Comparison of ENCODE assay signal across 11 mouse cellular contexts in genomic region chr2:164435216-164436090, GRCm38 (mm10). TPM values are rescaled to one million over a fixed set of nuclear protein-coding genes. Genes with fewer than 3 reads are reported as not detected.
DNase-seq lines count a peak whose midpoint lies in the region; ATAC-seq and TF ChIP-seq lines count a peak whose summit lies in the region.
"Had no signal": no experiment of that assay in that cellular context is flagged by ENCODE, and none has a peak within 500 bp of the region (broad histone marks: within the 10 kb centered on the region; RNA-seq: fewer than 3 reads in every experiment).

No protein-coding gene starts in this region.

- H3ac ChIP-seq in myocyte (ENCODE audit: control insufficient read depth, insufficient read length): no peak overlapping the region

- DNase-seq in heart, postnatal 25 days (ENCODE audit: low spot score): no peak
- peak; percentile 61 for DNase-seq in R1 (ENCODE audit: low read depth, low spot score)
- peak; percentile 69 for DNase-seq in kidney, adult 9 months
- no peak for DNase-seq in neural tube, embryonic 10.5 days (ENCODE audit: extremely low spot score, low spot score)
- DNase-seq in adrenal gland, postnatal 10 days: no peak
- DNase-seq: gastrocnemius, postnatal 14 days had no signal

- peaks cover 51 to 77% of the 10 kb centered on the region in 2 experiments for H3K4me1 ChIP-seq in heart, embryonic 14.5 days (ENCODE audit: control insufficient read depth in 2 of 2, insufficient read depth in 2 of 2, low read length in 2 of 2)
- H3K4me1 ChIP-seq in hindbrain, embryonic 12.5 days: peaks cover 26% of the 10 kb centered on the region

- H3K79me2 ChIP-seq in myocyte (ENCODE audit: control insufficient read depth, insufficient read depth): peaks cover 81% of the 10 kb centered on the region

- no peaks in the 10 kb centered on the region for H3K27me3 ChIP-seq in heart, embryonic 14.5 days (ENCODE audit: control insufficient read depth, insufficient read depth, low read length)
- H3K27me3 ChIP-seq in myocyte (ENCODE audit: control insufficient read depth, insufficient read depth, insufficient read length): no peaks in the 10 kb centered on the region
- peaks cover 4% of the 10 kb centered on the region for H3K27me3 ChIP-seq in hindbrain, embryonic 12.5 days

- 22% methylated on average over 5 of the region's 5 CpGs for WGBS in heart, embryonic 14.5 days
- WGBS in hindbrain, embryonic 12.5 days: 44% methylated on average over 5 of the region's 5 CpGs

- no peak for TF ChIP-seq POLR2A in myocyte (IDR thresholded peaks at IDR 0.05; ENCODE audit: insufficient read length, low read depth)

- H3K36me3 ChIP-seq in heart, embryonic 14.5 days (ENCODE audit: control insufficient read depth, insufficient read depth, low read length): no peaks in the 10 kb centered on the region
- H3K36me3 ChIP-seq in myocyte (ENCODE audit: control insufficient read depth, insufficient read depth): no peaks in the 10 kb centered on the region
- H3K36me3 ChIP-seq in hindbrain, embryonic 12.5 days: no peaks in the 10 kb centered on the region
- H3K36me3 ChIP-seq: neural tube, embryonic 13.5 days had no signal

- H3K27ac ChIP-seq in heart, embryonic 14.5 days (replicated peaks in 1 of 2; ENCODE audit: control insufficient read depth in 1 of 2, insufficient read depth in 1 of 2, low read depth in 2 of 2, low read length in 2 of 2): no peak overlapping the region
- no peak overlapping the region for H3K27ac ChIP-seq in hindbrain, embryonic 12.5 days
- H3K27ac ChIP-seq: neural tube, embryonic 13.5 days had no signal

- intact Hi-C loops in heart, postnatal 25 days (cut with DNase I): no loop called here

- H3K9ac ChIP-seq in heart, embryonic 14.5 days (ENCODE audit: low read length): peak overlapping the region; percentile 18; the same call in 1 of the 2 replicates
- H3K9ac ChIP-seq in hindbrain, embryonic 12.5 days: no peak overlapping the region
- H3K9ac ChIP-seq: neural tube, embryonic 13.5 days had no signal

- no peak overlapping the region for H3K4me3 ChIP-seq in heart, embryonic 14.5 days (ENCODE audit: control insufficient read depth in 1 of 2, insufficient read depth in 1 of 2, low read depth in 1 of 2, low read length in 2 of 2)
- no peak overlapping the region for H3K4me3 ChIP-seq in myocyte
- no peak overlapping the region for H3K4me3 ChIP-seq in hindbrain, embryonic 12.5 days
- H3K4me3 ChIP-seq: neural tube, embryonic 13.5 days had no signal

- no peaks in the 10 kb centered on the region for H3K9me3 ChIP-seq in heart, embryonic 14.5 days (ENCODE audit: control insufficient read depth, low read length)
- H3K9me3 ChIP-seq in hindbrain, embryonic 12.5 days (replicated peaks): no peaks in the 10 kb centered on the region
- H3K9me3 ChIP-seq: neural tube, embryonic 13.5 days had no signal

- no peak for ATAC-seq in heart, embryonic 14.5 days (ENCODE audit: insufficient number of reproducible peaks, insufficient read depth, low FRiP score, low read depth)
- no peak for ATAC-seq in hindbrain, embryonic 12.5 days (ENCODE audit: low FRiP score)

- H3K4me2 ChIP-seq in heart, embryonic 14.5 days (ENCODE audit: low read length): no peak overlapping the region
- H3K4me2 ChIP-seq in myocyte (ENCODE audit: low read depth): peak overlapping the region; percentile 82
- H3K4me2 ChIP-seq in hindbrain, embryonic 12.5 days (replicated peaks): no peak overlapping the region
- H3K4me2 ChIP-seq: neural tube, embryonic 13.5 days had no signal

TF ChIP-seq in myocyte, 11 proteins besides CTCF, POLR2A, EP300 and RAD21:
- TF ChIP-seq REST (IDR thresholded peaks at IDR 0.05; ENCODE audit: insufficient read depth, insufficient read length) (no peak), USF1 (IDR thresholded peaks at IDR 0.05; ENCODE audit: low read depth) (no peak), MYOD1 (IDR thresholded peaks at IDR 0.05; ENCODE audit: control insufficient read depth in 1 of 3, insufficient read length in 2 of 3, low read depth in 2 of 3) (no peak), TCF12 (IDR thresholded peaks at IDR 0.05; ENCODE audit: insufficient read depth, poor library complexity, severe bottlenecking) (no peak), SRF (IDR thresholded peaks at IDR 0.05; ENCODE audit: control insufficient read depth, insufficient read length, low read depth) (no peak), CEBPB (IDR thresholded peaks at IDR 0.05; ENCODE audit: insufficient read depth, poor library complexity, severe bottlenecking) (no peak), TCF3 (IDR thresholded peaks at IDR 0.05; ENCODE audit: insufficient read length, low read depth) (no peak), MYOG (IDR thresholded peaks at IDR 0.05; ENCODE audit: control insufficient read depth in 1 of 3, insufficient read depth in 1 of 3, insufficient read length in 2 of 3, low read depth in 2 of 3) (no peak), POLR2AphosphoS2 (IDR thresholded peaks at IDR 0.05; ENCODE audit: insufficient read length, low read depth) (no peak), E2F4 (IDR thresholded peaks at IDR 0.05; ENCODE audit: insufficient read depth) (no peak), MAX (IDR thresholded peaks at IDR 0.05; ENCODE audit: low read depth) (no peak)

RNA-seq across cellular contexts. Expression of gene Sdc4, which starts 8.2 kb away (rescaled TPM):
- polyA plus RNA-seq in heart, embryonic 14.5 days (2014; fragmentation: Nextera tagmentation; extraction: Ambion mirVana): 33.5 and 40.1 TPM in 2 replicates
- total RNA-seq in heart, postnatal 25 days (2021): 10 to 100 TPM; 19.7 to 22.4 TPM
- 52.4 TPM for polyA plus RNA-seq in myocyte (2012; fragmentation: generic; extraction: Trizol)
- polyA plus RNA-seq in hindbrain, embryonic 12.5 days (2016; fragmentation: Nextera tagmentation; extraction: Ambion mirVana): 17.6 and 18.8 TPM in 2 replicates
- total RNA-seq in adrenal gland, postnatal 10 days (2021): 100 to 1,000 TPM; 101 to 246 TPM

RNA-seq across cellular contexts. Expression of gene Sys1, which starts 21.3 kb away (rescaled TPM):
- polyA plus RNA-seq in heart, embryonic 14.5 days (2014; fragmentation: Nextera tagmentation; extraction: Ambion mirVana): 45.7 and 47.6 TPM in 2 replicates
- 10 to 100 TPM; 22.2 to 26.8 TPM for total RNA-seq in heart, postnatal 25 days (2021)
- 47.6 TPM for polyA plus RNA-seq in myocyte (2012; fragmentation: generic; extraction: Trizol)
- polyA plus RNA-seq in hindbrain, embryonic 12.5 days (2016; fragmentation: Nextera tagmentation; extraction: Ambion mirVana): 65.1 and 71.5 TPM in 2 replicates
- total RNA-seq in adrenal gland, postnatal 10 days (2021): 10 to 100 TPM; 31.7 to 34.5 TPM

RNA-seq across cellular contexts. Expression of gene Gm20458, which starts 25.3 kb away (rescaled TPM):
- 8.0 and 16.3 TPM in 2 replicates for polyA plus RNA-seq in heart, embryonic 14.5 days (2014; fragmentation: Nextera tagmentation; extraction: Ambion mirVana)
- total RNA-seq in heart, postnatal 25 days (2021): 1 to 10 TPM; 1.4 to 2.5 TPM
- 31.6 TPM for polyA plus RNA-seq in myocyte (2012; fragmentation: generic; extraction: Trizol)
- polyA plus RNA-seq in hindbrain, embryonic 12.5 days (2016; fragmentation: Nextera tagmentation; extraction: Ambion mirVana): 1.2 and 5.7 TPM in 2 replicates
- 1 to 10 TPM; 2.5 to 4.8 TPM for total RNA-seq in adrenal gland, postnatal 10 days (2021)
- total RNA-seq: megakaryocyte, adult 5-6 weeks had no signal

RNA-seq across cellular contexts. Expression of gene Matn4, which starts 30.5 kb away (rescaled TPM):
- 0.97 and 1.4 TPM in 2 replicates for polyA plus RNA-seq in heart, embryonic 14.5 days (2014; fragmentation: Nextera tagmentation; extraction: Ambion mirVana)
- total RNA-seq in heart, postnatal 25 days (2021): under 1 TPM; 0.42 to 0.52 TPM
- 0.01 TPM for polyA plus RNA-seq in myocyte (2012; fragmentation: generic; extraction: Trizol)
- polyA plus RNA-seq in hindbrain, embryonic 12.5 days (2016; fragmentation: Nextera tagmentation; extraction: Ambion mirVana): 31.5 and 39.5 TPM in 2 replicates
- 1 to 10 TPM; 2.3 to 2.7 TPM for total RNA-seq in adrenal gland, postnatal 10 days (2021)
- total RNA-seq: megakaryocyte, adult 5-6 weeks had no signal

RNA-seq across cellular contexts. Expression of gene Rbpjl, which starts 32.5 kb away (rescaled TPM):
- polyA plus RNA-seq in heart, embryonic 14.5 days (2014; fragmentation: Nextera tagmentation; extraction: Ambion mirVana): 0.05 and 0.08 TPM in 2 replicates
- total RNA-seq in heart, postnatal 25 days (2021): not detected
- polyA plus RNA-seq in myocyte (2012; fragmentation: generic; extraction: Trizol): 0.06 TPM
- polyA plus RNA-seq in hindbrain, embryonic 12.5 days (2016; fragmentation: Nextera tagmentation; extraction: Ambion mirVana): 0.33 and 0.37 TPM in 2 replicates
- under 1 TPM in 1 of 2 experiments, not detected in 1; 0.15 TPM for total RNA-seq in adrenal gland, postnatal 10 days (2021)
- total RNA-seq: megakaryocyte, adult 5-6 weeks had no signal

Comparison
In these comparisons a context has a peak if more than half of its experiments do, and no peak if none do; other contexts are left out.
1. DNase-seq: peak in R1 (single experiment) and kidney, adult 9 months (single experiment); none in heart, postnatal 25 days (single experiment), neural tube, embryonic 10.5 days (single experiment) and adrenal gland, postnatal 10 days (single experiment).